Mouse (Mus musculus) layer of hippocampus, adult 11-12 months (tissue): ENCODE measurements around the gene Zfp119b.
"Not testable (repeated sequence)": the region's sequence is repeated elsewhere in the genome, so short reads cannot be mapped to it uniquely, and the experiment has no call there.

ENCODE experiments used
- DNase-seq: peaks from one replicate; pipeline ENCODE4 v3.0.0; 2022; ENCODE audit warnings: low spot score

Gene Zfp119b

DNA sequence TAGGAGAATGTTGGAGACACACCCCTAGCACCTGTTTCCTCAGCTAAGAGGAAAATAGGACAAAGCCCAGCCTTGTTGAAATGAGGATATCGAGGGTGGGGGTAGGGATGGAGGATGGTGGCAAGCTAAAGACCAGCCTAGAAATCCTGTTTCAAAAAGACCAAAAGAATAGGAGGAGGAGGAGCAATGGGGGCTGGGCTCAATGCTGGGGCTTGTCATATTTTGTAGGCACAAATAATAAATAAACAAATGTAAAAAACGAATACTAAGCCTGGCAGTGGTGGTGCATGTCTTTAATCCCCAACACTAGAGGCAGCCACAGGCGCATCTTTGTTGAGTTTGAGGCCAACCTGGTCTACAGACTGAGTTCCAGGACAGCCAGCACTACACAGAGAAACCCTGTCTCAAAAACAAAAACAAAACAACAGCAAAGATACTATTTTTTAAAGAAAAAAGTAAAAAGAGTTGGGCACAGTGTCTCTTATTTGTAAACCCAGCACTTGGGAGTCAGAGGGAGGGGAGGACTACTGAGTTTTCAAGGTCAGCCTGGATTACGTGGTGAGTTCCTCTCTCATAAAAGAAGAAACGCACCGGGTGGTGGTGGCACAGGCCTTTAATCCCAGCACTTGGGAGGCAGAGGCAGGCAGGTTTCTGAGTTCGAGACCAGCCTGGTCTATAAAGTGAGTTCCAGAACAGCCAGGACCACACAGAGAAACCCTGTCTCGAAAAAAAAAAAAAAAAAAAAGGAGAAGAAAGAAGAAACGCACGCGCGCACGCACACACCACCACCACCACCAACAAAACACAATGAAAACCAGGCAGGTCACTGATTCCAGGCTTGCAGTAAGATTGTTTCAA lies 8.7 kb upstream of the Zfp119b start:
- no peak for DNase-seq

GRCm38 (mm10) chr17:55957168-55957567 lies 7.9 kb upstream of the Zfp119b start:
- peak; percentile 80 for DNase-seq

- no peak for DNase-seq
Observed at GRCm38 (mm10) chr17:55956591-55956990, 7.3 kb upstream of the Zfp119b start.

DNA sequence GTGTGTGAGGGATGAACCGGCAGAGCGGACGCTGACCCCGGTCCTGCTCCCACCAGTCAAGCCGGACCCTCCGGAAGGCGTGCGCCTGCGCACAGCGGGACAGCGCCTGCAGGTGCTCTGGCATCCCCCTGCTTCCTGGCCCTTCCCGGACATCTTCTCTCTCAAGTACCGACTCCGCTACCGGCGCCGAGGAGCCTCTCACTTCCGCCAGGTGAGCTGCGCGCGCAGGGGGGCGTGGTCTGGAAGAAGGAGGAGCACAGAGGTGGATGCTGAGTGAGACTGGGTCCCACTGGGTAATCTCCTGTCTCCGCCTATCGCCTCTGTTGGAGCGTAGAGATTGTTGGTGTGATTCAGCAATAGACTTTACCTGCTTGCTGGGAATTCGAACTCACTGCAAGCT lies 6.8 kb upstream of the Zfp119b start:
- peak; percentile 74 for DNase-seq

- DNase-seq: no peak
Observed at GRCm38 (mm10) chr17:55954229-55954628, 4.9 kb upstream of the Zfp119b start.

DNA sequence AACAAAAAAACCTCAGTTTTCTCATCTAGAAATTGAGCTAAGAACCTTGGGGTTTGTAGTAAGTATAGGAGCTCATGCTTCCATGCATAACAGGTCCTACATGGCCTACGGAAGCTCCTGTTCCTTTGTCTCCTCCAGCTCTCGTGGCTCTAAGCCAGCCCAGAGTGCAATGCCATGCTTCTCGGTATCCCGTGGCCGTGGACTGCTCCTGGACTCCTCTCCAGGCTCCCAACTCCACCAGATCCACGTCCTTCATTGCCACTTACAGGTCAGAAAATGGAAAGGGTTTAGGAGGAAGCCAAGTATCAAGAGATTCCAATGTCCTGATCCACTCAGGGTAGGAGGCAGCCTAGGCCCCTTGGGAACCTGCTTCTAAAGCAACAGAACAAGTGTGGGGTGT lies 4.5 kb upstream of the Zfp119b start:
- DNase-seq: no peak

- no peak for DNase-seq
Observed at GRCm38 (mm10) chr17:55952447-55953027, 3.2 kb upstream of the Zfp119b start, which contains the start of gene Ebi3. TSS of gene Ebi3 (plus strand) at chr17:55952640.

DNA sequence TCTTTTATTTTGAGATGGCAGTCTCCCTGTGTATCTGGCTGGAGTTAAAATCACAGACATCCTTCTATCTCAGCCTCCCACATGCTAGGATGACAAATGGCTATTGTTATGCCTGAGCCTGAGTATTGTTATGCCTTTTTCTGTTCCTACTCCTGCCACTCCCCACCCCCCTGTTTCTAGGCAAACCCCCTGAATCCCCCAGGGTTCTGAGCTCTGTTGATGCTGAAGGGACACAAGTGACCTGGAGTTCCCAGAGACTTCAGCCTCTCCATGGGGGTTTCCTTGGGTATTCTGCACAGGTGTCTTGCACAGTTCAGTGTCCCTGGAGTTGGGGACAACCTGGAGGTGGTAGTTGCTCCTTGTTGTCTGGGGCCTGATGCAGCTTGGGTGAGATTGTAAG lies 2.7 kb upstream of the Zfp119b start:
- peak; percentile 3 for DNase-seq

GRCm38 (mm10) chr17:55950601-55951000 lies 1.3 kb upstream of the Zfp119b start:
- peak; percentile 2 for DNase-seq

DNA sequence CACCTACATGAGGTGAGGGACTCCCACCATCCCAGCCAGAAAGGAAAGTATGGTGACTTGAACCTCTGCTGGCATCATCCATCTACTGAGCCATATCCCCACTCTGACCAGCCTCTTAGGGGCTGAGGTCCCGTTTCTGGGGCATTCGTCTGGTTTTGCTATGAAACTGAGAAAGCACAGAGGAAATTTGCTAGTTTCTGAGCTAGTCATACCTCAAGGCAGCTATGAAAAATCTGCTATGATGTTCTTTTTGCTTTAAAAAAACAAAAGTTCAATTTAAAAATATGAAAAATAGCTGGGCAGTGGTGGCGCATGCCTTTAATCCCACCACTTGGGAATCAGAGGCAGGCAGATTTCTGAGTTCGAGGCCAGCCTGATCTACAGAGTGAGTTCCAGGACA lies 653 bp downstream of the Zfp119b start:
- DNase-seq: no peak

DNA sequence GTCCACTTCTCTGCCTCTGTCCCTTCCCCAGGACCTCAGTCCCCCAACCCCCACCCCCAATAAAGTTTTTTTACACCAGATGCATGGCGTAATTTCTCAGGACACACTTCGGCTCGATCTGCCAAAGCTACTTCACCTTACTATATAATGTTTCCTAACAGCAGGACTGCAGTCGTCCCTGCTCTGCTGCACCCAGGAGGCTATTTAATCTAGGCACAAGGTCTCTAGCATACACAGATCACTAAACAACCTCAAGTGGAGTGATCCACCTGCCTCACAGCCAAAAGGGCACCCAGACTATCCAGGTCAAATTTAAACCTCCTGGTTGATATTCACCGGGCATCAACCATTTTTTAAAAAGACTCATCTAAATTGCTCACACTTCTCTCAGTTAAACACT lies 3.6 kb downstream of the Zfp119b start:
- DNase-seq: no peak

GRCm38 (mm10) chr17:55944866-55945682 lies 4.2 kb downstream of the Zfp119b start:
- peak; percentile 96 for DNase-seq

DNA sequence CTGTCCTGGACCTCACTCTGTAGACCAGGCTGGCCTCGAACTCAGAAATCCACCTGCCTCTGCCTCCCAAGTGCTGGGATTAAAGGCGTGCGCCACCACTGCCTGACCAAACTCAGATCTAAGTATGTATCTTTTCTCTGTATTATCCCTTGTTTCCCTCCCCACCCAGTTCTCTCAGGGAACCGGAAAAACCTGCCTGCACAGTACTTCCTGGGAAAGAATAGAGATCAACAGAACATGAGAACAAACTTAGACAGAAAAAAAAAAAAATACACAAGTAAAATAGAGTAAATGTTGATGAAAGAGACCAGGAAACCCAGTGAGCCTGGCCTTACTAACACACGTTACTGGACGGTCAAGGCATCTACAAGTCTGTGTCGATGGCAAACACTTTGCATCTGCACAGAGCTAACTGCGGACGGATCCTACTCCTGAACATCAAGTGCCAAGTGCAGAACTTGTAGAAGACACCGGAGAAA lies 4.9 kb downstream of the Zfp119b start:
- not testable (repeated sequence) for DNase-seq

DNA sequence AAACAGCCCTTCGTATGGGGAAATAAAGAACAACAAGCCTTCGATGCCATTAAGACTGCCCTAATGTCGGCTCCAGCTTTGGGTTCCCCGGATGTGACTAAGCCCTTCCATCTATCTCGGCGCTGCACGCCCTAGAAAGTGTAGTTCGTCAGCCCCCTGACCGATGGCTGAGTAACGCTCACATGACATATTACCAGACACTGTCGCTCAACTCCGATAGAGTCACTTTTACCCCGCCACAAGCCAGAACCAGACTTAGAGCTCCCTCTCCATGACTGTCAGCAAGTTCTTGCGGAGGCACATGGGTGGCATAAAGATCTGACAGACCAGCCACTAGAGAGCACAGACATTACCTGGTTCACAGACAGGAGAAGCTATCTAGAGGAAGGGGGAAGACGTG lies 16.1 kb downstream of the Zfp119b start:
- no peak for DNase-seq

GRCm38 (mm10) chr17:55932635-55933034 lies 16.7 kb downstream of the Zfp119b start:
- no peak for DNase-seq

GRCm38 (mm10) chr17:55931553-55932502 lies 17.5 kb downstream of the Zfp119b start:
- DNase-seq: peak; percentile 54

GRCm38 (mm10) chr17:55906669-55907068 lies 42.6 kb downstream of the Zfp119b start:
- DNase-seq: no peak

DNA sequence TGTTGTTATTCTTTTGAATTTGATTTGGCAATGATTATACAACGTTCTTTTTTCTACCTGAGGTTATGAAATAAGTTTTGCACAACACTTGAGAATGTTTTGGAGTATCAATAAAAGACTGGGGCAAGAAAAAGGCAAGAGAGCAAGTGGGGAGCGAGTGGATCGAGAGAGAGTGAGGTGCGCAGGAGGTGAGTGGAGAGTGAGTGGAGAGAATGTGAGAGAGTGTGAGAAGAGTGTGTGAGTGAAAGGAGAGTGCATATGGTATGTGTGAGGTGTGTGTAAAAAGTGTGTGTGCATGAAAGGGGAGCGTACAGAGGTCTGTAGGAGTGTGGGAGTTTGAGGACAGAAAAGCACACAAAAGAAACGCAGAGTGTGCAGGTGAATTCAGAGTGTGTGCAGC lies 45.2 kb downstream of the Zfp119b start:
- no peak for DNase-seq

DNA sequence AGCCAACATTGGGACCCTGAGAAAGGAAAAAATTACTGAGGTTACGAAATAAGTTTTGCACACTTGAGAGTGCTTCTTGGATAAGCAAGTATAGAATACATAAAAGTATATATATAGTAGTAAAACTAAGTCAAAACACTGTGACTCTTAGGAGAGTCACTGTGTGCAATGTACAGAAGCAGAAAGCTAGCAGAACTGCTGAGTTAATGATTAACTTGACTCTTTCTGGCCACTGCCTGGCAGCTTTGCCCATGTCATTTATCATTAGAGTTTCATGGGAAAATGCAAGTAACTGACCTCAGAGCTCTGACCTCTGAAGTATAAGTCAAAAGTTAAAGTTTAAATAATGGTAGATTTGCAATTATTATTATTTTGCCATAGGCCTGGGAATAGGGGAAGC lies 45.6 kb downstream of the Zfp119b start:
- no peak for DNase-seq

- no peak for DNase-seq
Observed at GRCm38 (mm10) chr17:55903087-55903486, 46.2 kb downstream of the Zfp119b start.

GRCm38 (mm10) chr17:55892406-55892955 lies 56.8 kb downstream of the Zfp119b start:
- peak; percentile 32 for DNase-seq
